Mouse (Mus musculus) liver, adult (tissue): Measurements from ENCODE around the gene Snx32.

Source experiments
- GATA4 ChIP-seq: IDR thresholded peaks from 2 replicates; pipeline ENCODE4 v1.6.1; 2014; ENCODE audit warnings: mild to moderate bottlenecking, low read length; ENCODE audit not compliant: insufficient replicate concordance

Snx32 gene

DNA sequence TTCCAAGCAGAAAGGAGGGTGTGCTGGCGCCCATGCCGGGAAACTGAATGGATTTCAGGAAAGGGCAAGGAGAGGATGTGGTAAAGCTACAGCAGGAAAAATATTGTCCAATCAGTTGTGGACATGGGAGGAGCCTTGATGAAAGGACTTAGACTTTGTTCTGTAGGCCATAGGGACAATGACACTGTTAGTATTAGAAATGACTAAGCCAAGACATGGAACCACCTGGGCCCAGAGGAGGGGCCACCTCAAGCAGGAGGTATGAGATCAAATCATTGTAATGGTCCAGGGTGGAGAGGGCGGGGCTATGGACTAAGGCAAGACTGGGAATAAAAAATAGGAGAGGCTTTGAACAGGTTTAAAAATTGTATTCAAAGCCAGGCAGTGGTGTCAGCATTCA, 8.4 kb upstream of the Snx32 start:
- TF ChIP-seq GATA4, result no peak

DNA sequence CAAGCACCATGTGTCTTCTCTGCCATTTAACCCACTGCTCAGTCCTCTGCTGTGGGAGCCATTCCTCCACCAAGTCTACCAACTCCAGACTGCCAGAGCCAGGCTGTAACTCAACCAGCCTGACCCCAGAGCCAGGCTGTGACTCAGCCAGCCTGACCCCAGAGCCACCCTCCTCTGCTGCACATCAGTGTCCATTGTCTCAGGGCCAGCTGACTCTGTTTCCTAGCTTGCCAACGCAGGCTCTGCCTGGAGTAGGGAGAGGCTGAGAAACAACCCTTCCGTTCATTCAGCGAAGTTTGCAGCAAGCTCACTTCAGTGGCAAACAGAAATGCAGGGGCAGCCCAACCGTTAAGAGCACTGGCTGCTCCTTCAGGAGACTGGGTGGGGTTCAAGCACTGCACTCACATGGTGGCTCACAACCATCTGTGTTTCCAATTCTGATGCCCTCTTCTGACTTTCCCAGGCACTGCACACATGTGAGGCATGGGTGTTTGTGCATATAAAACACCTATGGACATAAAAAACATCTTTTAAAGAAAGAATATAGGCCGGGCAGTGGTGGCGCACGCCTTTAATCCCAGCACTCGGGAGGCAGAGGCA, 6.7 kb upstream of the Snx32 start:
- TF ChIP-seq GATA4, result no peak

GRCm38 (mm10) chr19:5515840-5516777, 5.8 kb upstream of the Snx32 start:
- TF ChIP-seq GATA4, result no peak

GRCm38 (mm10) chr19:5513005-5513349, 2.6 kb upstream of the Snx32 start:
- TF ChIP-seq GATA4, result no peak

GRCm38 (mm10) chr19:5512091-5513004, 2.0 kb upstream of the Snx32 start:
- TF ChIP-seq GATA4, result no peak

- TF ChIP-seq GATA4, result no peak
These were observed 815 bp upstream of the Snx32 start for GRCm38 (mm10) chr19:5511074-5511632.

DNA sequence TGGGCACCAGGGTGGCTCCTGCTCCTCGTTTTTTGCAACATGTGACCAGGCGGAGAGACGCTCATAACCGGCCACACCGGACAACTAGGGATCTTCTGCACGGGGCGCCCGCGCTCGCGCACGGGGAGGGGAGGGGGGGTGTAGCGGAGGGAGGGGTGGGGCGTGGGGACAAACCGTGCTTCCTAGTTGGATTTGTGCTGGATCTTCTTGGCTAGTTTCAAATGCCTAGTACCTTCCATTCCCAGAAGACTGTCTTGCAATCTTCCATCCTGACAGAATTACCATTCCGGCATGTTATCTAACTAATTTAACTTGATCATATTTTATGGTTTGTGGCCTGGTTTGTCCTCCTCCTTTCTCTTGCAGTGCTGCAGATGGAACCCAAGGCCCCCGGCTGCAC, 6.7 kb downstream of the Snx32 start, which contains the start of gene 1700020D05Rik:
TSS of gene 1700020D05Rik (minus strand) at position 101 of the 400 bp plus-strand sequence.
- no peak for TF ChIP-seq GATA4

- no peak for TF ChIP-seq GATA4
These were observed 9.9 kb downstream of the Snx32 start for GRCm38 (mm10) chr19:5500330-5500875.

DNA sequence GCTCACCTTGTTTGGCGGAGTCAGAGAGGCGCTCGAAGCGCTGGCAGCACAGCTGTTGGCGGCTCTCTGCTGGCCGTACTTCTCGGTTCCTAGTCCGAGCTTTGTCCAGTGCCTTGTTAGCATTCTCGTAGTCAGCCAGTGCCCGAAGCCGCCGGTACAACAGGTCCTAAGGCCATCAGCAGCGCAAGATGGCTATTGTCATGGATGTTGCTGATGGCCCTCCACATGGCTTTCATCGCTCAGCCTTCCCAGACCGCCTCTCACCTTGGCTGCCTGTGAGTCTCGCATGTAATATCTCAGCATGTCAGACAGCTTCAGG, 14.3 kb downstream of the Snx32 start:
- TF ChIP-seq GATA4, result no peak

DNA sequence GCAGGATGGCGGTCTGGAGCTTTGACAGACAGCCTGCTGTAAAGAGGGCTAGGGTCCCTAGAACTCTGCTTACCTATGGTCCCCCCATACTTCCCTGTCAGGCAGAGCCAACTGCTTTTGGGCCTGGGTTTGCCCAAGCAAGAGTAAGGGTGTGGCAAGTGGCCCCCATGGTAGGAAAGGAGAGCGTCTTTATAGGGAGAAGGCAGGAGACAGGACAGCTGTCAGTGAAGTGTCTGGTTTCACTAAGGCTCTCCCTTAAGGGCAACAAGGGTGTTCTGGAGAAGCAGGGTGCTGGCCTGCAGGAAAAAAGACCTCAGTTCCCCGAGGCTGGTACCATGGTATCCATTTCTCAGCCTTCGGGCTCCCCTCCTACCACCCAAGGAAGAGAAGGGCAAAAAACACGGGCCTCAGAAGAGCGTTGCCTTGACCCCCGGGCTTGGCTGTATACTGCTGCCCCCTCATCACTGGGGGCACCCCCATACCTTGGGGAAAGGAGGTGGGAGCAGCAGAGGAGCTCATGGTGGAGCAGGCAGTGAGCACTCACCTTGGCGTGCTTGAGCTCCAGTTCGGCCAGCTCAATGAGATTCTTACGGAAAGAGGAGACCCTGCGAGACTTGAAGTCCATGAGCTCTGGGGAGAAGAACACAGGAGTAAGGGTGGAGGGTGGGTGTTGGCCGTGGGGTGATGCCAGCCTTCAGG, 14.8 kb downstream of the Snx32 start:
- TF ChIP-seq GATA4, result no peak

GRCm38 (mm10) chr19:5494314-5494713, 16.0 kb downstream of the Snx32 start:
- TF ChIP-seq GATA4, result no peak

GRCm38 (mm10) chr19:5492641-5493040, 17.7 kb downstream of the Snx32 start:
- TF ChIP-seq GATA4, result no peak

- TF ChIP-seq GATA4, result peak; percentile 25; the same call in 1 of the 2 replicates
These were observed 19.2 kb downstream of the Snx32 start for GRCm38 (mm10) chr19:5490898-5491708.

DNA sequence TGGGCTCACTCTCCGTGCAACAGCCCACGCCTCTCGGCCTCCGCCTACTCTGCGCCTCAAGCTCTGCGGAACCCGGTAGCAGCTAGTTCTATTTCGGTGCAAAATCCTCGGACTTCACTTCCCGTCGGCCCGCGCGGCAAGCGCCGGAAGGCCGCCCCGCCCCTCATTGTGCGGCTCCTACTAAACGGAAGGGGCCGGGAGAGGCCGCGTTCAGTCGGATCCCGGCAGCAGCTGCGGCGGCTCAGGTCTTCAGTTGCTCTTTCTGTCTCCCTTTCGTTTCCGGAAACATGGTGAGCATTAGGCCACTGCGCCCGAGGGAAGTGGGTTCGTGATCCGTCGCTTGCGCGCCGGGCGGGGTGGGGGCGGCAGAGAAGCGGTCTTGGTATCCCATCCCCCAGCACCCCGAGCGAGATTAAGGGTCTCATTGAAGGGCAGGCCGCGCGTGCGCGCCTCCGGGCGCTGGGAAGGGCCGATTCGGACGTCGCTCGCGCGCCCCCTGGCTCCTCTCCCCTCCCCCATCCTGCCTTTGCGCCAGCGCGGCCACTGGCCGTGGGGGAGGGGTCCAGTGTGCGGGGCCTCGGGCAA, 19.9 kb downstream of the Snx32 start, which contains the start of gene Cfl1:
TSS of gene Cfl1 (plus strand) at position 143 of the 585 bp plus-strand sequence.
- TF ChIP-seq GATA4, result no peak
